Mouse (Mus musculus) gastrocnemius, adult 18-20 months (tissue): ENCODE measurements around the gene Idh3a. TPM values are rescaled to one million over a fixed set of nuclear protein-coding genes. Genes with fewer than 3 reads are reported as not detected.

ENCODE experiments used
- DNase-seq: peaks from one replicate; pipeline ENCODE4 v3.0.0; 2021; ENCODE audit warnings: low spot score
- total RNA-seq, 2 experiments: library from RNA; stranded (reverse); gene quantifications; 2 replicates each; pipeline ENCODE4 v1.2.3; 2021

Gene Idh3a
- total RNA-seq, 2 experiments from 2014 or later, result 491 to 527 TPM

- DNase-seq, result no peak
Observed at GRCm38 (mm10) chr9:54585839-54586198, 315 bp upstream of the Idh3a start.

DNA sequence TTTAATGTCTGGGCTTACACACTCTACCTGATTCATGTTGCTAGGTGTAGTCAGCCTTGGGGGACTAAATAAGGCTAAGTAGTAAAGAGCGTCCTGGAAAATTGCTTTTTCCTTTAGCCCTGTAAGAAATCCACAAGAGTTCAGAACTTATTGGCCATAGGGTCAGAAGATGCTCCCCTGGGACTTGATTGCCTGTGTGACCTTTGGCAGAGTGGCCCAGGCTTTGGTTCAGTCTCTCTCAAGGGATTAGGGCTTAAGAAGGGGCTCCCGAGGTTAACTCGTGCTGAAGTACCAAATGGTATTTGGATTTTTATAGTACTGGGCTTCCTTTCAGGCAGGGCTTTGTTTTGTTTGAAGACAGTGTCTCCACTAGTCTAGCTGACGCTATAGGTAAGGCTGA, 1.7 kb downstream of the Idh3a start:
- DNase-seq, result no peak

DNA sequence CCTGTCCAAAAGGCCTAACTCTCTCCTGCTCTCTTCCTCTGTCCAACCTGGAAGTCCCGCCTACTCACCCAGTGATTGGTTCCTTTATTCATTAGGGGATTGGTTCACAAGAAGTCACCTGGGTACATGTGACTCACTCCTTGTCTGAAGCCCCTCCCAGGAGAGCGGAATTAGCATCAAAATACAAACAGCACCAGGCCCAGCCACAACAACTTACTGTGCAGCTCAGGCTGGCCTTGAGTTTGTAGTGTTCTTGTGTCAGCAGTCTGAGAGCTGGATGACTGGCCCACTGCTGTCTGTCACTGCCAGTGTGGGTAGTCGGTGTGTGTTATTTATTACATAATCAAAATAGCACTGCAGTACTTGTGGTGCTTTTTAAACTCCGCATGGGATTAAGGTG, 7.5 kb downstream of the Idh3a start:
- DNase-seq, result peak; percentile 42

- peak; percentile 65 for DNase-seq
Observed at GRCm38 (mm10) chr9:54596752-54597465, 10.8 kb downstream of the Idh3a start.

DNA sequence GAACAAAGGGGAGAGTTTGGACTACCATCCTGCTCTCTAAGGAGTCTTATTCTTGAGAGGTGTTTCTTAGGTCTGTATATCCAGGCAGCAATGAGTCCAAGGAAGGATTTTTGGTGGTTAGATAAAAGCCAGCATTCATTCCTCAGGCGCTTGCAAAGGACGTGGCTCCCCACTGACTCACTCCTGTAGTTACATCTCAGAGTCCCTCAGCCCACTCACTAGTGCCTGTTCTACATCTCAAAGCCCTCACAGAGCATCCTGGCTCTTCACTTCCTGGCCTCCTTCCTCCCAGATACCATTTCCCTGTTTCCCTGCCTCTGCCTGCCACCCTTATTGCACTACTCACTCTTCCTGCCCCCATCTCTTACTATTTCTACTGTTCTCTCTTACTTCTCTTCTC, 16.3 kb downstream of the Idh3a start:
- DNase-seq, result no peak

- DNase-seq, result no peak
Observed at GRCm38 (mm10) chr9:54602916-54603315, 16.8 kb downstream of the Idh3a start.

GRCm38 (mm10) chr9:54604131-54604654, 18.1 kb downstream of the Idh3a start:
- no peak for DNase-seq

DNA sequence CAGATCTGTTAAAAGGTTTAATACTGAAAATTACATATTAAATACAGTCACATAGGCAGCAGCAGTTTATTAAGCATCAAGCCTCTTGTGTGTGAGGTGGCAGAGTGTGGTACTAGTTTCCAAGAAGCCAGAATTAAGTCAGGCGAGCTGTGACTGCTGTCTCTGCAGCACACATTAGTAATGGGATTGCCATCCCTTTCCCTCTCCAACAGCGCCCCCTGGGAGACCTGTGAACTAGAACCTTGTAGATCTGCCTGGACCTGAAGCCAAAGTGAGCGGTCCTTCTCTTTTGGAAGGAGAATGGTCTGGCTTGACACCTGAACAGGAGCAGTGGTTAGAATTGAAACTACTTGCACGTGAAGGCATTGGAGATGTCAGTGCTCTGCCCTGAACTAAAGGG, 18.8 kb downstream of the Idh3a start:
- peak; percentile 75 for DNase-seq

GRCm38 (mm10) chr9:54612781-54613191, 26.7 kb downstream of the Idh3a start:
- no peak for DNase-seq

GRCm38 (mm10) chr9:54614182-54614850, 28.2 kb downstream of the Idh3a start:
- no peak for DNase-seq

- DNase-seq, result no peak
Observed at GRCm38 (mm10) chr9:54627240-54627639, 41.1 kb downstream of the Idh3a start.

- no peak for DNase-seq
Observed at GRCm38 (mm10) chr9:54628752-54629151, 42.6 kb downstream of the Idh3a start.

DNA sequence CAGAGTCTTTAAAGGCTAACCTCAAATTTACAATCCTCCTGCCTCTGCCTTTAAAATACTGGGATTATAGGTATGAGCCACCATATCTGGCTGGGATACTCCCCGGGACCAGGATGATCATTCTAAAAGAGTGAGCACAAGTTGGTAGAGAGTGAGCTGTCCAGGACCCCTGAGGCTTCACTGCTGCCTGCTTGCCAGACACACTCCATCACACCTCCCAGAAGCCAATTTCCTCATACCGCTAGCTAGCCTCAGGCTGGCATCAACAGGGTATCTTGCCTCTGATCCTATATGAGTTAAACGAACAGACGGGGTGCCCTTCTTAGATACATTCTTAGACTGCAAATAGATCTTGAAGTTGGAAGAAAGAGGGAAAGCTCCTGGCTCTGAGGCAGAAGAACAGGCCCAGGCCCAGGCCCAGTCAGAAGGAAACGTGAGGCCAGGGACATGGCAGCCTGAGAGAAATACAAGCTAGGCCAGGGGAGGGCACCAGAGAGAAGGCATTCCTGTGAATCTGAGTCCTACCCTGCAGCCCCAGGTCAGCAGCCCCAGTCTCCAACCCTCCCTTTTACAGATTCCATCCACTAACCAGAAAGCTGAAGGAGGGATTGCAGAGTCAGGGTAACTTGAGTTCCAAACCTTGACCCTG, 43.6 kb downstream of the Idh3a start:
- DNase-seq, result no peak

DNA sequence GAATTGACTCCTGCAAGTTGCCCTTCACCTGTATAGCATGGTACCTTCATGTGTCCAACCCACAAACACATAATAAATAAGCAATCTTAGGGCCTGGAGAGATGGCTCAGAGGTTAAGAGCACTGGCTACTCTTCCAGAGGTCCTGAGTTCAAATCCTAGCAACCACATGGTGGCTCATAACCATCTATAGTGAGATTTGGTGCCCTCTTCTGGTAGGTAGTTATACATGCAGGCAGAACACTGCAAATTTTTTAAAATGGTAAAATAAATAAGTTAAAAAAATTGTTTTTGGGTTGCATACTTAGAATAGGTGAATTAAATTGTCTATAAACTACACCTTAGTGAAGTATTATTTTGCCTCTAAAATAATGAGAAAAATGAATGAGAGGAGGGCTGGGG, 44.8 kb downstream of the Idh3a start:
- no peak for DNase-seq

GRCm38 (mm10) chr9:54633401-54633800, 47.3 kb downstream of the Idh3a start:
- DNase-seq, result no peak

DNA sequence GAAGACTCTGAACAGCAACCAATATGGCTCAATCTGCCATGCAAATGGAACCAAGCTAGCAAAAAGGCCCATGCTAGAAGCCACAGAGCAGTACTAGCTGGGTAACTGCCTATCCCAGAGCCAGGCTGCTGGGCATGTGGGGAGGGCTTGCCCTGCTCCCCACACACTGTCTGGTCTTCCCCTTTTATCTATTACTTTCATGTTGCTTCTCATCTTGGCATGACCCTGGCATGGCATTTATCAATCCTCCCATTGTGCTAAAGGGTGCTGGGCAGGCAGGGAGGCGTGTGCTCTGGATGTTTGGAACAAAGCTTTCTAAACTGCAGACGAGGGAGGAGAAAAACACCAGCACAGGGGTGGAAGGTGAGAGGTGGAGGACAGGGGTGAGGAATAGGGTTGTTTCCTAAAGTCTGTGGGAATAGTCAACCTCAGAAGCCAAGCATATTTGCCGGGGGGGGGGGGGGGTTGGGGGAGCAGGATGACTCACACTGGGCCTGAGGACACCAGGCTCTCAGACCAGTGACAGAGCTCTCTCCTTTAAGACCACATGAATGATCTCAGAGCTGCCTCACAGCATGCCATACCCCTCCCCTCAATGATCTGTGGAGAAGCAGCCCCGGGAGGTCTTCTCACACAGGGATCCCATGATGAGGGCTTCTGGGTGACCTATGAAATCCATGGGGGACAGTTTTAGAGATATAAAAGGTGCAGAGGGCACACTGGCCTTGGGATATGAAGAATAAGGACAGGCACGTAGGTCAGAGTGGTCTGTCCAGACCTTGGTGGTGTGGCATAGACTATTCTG, 51.6 kb downstream of the Idh3a start:
- no peak for DNase-seq

- no peak for DNase-seq
Observed at GRCm38 (mm10) chr9:54639192-54639591, 53.1 kb downstream of the Idh3a start.

- no peak for DNase-seq
Observed at GRCm38 (mm10) chr9:54641548-54641947, 55.4 kb downstream of the Idh3a start.

- no peak for DNase-seq
Observed at GRCm38 (mm10) chr9:54642149-54642548, 56.0 kb downstream of the Idh3a start.

DNA sequence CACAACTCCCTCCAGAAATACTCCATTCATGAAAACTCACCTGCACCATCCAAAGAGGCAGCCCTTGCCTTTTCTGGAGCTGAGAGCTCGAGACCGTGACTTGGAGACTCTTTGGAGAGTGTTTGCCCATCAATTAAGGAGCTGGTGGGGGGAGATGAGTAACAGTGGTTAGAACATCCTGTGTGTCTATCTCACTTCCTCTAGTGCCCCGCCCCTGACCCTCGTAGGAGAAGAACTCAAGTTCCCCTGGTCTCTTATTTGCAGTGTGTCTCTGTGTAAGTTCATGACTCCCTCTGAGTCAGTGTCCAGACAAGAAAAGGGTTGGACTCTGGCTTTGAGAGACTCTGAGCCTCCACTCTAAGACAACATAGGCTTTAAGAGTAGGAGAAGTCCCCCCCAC, 56.4 kb downstream of the Idh3a start:
- no peak for DNase-seq

GRCm38 (mm10) chr9:54643179-54643578, 57.0 kb downstream of the Idh3a start:
- DNase-seq, result no peak

- no peak for DNase-seq
Observed at GRCm38 (mm10) chr9:54645530-54645929, 59.4 kb downstream of the Idh3a start.
